In the genomic region with DNA sequence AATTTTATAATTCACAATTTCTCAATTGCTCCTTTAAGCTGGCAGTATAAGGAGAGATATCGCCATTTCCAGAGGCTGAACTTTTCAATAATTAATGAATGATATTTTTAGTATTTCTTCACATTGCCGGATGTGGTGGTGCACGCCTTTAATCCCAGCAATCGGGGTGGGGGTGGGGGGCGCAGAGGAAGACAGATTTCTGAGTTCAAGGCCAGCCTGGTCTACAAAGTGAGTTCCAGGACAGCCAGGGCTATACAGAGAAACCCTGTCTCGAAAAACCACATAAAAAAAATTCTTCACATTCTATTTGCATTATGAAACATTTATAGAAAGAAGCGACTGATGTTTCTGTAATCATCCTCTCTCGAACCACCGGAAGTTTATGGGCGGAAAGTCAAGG, we compare ENCODE assay signal across 6 mouse cellular contexts. TPM values are rescaled to one million over a fixed set of nuclear protein-coding genes. Genes with fewer than 3 reads are reported as not detected.
"Had no signal": no experiment of that assay in that cellular context is flagged by ENCODE, and none has a peak within 500 bp of the region (broad histone marks: within the 10 kb centered on the region; RNA-seq: fewer than 3 reads in every experiment).

No protein-coding gene starts in this region.

RNA-seq across cellular contexts. Expression of a gene that starts 19.3 kb away (rescaled TPM):
- polyA plus RNA-seq: lung, embryonic 14.5 days; midbrain, embryonic 13.5 days; spleen, adult 2 months; stomach, embryonic 15.5 days; stomach, postnatal 0 days; thymus, adult 2 months had no signal
